Mouse (Mus musculus): Measurements from ENCODE around the gene Heatr5a. TPM values are rescaled to one million over a fixed set of nuclear protein-coding genes. Genes with fewer than 3 reads are reported as not detected.

The Heatr5a gene
- total RNA-seq, 2 experiments from 2014 or later: 8.6 to 8.8 TPM

GRCm38 (mm10) chr12:51856768-51857295 lies 114.3 kb downstream of the Heatr5a start:
- DNase-seq (ENCODE audit: extremely low spot score in 1 of 2, low spot score in 2 of 2): no peak
- intact Hi-C loops (cut with DNase I): no loop called here

GRCm38 (mm10) chr12:51855872-51856271 lies 115.2 kb downstream of the Heatr5a start:
- no peak for DNase-seq (ENCODE audit: extremely low spot score in 1 of 2, low spot score in 2 of 2)
- intact Hi-C loops (cut with DNase I): no loop called here

DNA sequence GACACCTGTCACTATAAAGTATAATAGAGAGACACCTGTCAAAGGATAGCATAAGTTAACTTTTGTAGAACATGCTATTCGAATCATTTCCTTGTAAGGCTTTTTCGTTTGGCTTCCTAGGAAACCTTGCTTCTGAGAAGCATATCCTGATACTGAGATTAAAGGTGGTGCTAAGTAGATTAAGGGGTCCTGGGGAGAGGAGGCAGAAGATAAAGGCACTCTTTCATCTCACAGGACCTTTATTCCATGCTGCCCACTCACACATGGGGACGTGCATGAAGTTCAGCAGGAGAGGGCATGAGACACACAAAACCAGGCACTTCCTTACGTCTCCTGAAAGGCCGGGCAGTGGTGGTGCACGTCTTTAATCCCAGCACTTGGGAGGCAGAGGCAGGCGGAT lies 115.7 kb downstream of the Heatr5a start:
- DNase-seq (ENCODE audit: extremely low spot score in 1 of 2, low spot score in 2 of 2): no peak
- intact Hi-C loops (cut with DNase I): no loop called here

GRCm38 (mm10) chr12:51851617-51852016 lies 119.5 kb downstream of the Heatr5a start:
- intact Hi-C loops (cut with DNase I): no loop called here
- DNase-seq (ENCODE audit: extremely low spot score in 1 of 2, low spot score in 2 of 2): no peak

DNA sequence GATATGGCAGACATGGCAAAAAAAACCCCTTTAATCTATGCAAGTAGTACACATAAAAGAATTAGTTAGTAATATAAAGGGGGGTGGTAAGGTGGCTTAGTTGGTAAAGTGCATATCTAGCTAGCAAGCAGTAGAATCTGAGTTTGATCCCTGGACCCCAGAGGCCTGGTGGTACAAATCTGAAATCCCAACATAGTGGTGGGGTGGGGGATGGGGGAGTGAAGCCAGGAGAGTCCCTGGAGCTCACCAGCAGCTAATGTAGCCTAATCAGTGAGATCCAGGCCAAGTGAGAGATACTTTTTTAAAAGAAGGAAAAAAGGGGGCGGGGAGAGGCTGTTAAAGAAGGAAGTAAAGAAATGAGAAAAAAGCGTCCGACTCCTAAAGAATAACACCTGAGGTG lies 120.0 kb downstream of the Heatr5a start:
- intact Hi-C loops (cut with DNase I): no loop called here
- DNase-seq (ENCODE audit: extremely low spot score in 1 of 2, low spot score in 2 of 2): no peak

GRCm38 (mm10) chr12:51850339-51850738 lies 120.8 kb downstream of the Heatr5a start:
- DNase-seq (ENCODE audit: extremely low spot score in 1 of 2, low spot score in 2 of 2): no peak
- intact Hi-C loops (cut with DNase I): no loop called here

GRCm38 (mm10) chr12:51849902-51850301 lies 121.2 kb downstream of the Heatr5a start:
- intact Hi-C loops (cut with DNase I): no loop called here
- no peak for DNase-seq (ENCODE audit: extremely low spot score in 1 of 2, low spot score in 2 of 2)

DNA sequence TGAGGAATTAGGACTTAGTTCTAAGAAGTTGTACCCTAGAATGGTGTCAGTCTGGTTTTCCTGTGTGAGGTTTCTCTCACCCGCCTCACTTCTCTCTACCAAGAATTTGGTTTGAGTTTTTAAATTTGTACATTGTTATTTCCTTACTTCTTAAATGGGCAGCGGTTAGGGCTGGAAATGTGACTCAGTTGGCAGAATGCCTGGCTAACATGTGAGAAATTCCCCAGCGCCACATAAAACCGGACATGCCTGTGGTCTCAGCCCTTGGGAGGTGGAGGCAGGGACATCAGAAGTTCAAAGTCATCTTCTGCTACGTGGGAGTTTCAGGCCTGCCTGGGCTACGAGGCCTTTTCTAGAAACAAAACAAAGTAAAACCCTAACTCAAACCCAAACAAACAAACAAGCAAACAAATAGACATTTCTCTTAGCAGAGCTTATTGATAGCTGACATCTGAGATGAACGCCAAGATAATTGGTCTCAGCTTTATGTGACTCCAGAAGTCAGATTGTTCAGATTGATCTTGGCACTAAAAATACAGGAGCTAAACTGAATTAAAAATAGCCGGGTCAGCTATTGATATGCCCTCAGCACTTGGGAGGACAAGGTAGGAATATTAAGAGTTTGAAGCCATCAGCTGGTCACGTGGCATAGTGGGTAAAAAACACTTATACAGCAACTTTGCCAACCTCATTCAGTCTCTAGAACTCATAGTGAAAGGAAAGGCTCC lies 123.0 kb downstream of the Heatr5a start:
- intact Hi-C loops (cut with DNase I): no loop called here
- DNase-seq (ENCODE audit: extremely low spot score in 1 of 2, low spot score in 2 of 2): peak in 1 of 2 experiments; percentile 73

DNA sequence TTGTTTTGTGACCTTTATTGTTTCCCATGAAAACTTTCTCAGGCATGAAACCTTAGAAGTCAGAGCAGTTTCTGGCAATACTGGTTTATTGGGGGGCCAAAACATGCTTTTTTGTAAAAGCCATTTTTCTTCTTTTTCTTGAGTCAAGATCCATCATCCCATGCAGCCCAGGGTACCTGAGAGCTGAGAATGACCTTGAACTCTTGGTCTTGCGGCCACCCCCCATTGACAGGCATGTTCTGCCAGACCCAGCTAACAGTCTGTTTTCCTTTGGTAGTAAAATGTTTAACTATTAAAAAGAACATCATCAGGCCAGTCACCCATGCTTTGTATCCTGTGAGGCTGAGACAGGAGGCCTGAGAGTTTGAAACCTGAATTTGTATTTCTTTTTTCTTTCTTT lies 125.9 kb downstream of the Heatr5a start:
- intact Hi-C loops (cut with DNase I): no loop called here

GRCm38 (mm10) chr12:51844771-51845256 lies 126.3 kb downstream of the Heatr5a start:
- intact Hi-C loops (cut with DNase I): no loop called here

More for the DNA sequence above, 125.9 kb downstream of the Heatr5a start:
- DNase-seq (ENCODE audit: extremely low spot score in 1 of 2, low spot score in 2 of 2): no peak

DNA sequence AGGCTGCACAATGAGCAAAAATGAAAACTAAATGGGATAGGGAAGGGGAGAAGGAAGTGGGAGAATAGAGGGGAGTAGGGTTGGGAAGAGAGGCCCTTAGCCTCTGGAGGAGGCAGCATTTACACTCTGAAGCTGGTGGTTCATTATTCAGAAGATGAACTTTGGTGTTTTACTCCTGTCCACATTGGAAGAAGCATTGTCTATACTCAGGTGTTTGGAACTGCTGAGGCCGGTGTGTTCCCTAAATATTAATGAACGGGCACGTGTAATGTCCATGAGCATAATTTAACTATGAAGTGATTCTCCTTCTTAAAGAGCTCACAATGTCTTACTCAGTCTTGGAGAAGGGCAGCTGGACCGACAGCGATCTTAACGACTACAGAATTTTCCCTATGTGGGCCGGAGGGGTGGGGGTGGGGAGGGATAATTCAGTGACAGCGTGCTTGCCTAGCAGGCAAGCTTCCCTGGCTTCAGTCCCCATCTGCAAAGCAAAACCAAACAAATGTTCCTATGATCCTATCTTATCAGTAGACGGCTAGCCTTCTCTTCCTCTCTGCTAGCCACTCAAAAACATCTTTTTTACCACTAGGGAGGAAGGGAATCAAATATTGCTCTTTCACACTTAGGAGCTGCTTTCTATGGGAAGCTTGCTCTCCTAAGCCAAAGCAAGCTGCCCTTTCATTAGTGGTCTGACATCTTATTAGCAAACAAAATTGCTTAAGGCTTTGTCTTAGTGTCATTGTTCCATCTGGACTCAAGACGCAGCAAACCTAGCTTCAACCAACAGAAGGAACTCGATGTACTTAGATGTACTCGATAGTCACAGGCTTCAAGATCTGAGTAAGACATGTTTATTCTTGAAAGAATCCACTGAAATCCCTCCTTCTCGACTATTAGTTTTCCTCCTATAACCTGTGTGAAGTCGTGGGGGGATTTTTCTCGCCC lies 127.3 kb downstream of the Heatr5a start:
- intact Hi-C loops (cut with DNase I): no loop called here
- DNase-seq (ENCODE audit: extremely low spot score in 1 of 2, low spot score in 2 of 2): no peak

More at GRCm38 (mm10) chr12:51844771-51845256, 126.3 kb downstream of the Heatr5a start:
- peak; percentile 84 to 91 for DNase-seq (ENCODE audit: extremely low spot score in 1 of 2, low spot score in 2 of 2)

DNA sequence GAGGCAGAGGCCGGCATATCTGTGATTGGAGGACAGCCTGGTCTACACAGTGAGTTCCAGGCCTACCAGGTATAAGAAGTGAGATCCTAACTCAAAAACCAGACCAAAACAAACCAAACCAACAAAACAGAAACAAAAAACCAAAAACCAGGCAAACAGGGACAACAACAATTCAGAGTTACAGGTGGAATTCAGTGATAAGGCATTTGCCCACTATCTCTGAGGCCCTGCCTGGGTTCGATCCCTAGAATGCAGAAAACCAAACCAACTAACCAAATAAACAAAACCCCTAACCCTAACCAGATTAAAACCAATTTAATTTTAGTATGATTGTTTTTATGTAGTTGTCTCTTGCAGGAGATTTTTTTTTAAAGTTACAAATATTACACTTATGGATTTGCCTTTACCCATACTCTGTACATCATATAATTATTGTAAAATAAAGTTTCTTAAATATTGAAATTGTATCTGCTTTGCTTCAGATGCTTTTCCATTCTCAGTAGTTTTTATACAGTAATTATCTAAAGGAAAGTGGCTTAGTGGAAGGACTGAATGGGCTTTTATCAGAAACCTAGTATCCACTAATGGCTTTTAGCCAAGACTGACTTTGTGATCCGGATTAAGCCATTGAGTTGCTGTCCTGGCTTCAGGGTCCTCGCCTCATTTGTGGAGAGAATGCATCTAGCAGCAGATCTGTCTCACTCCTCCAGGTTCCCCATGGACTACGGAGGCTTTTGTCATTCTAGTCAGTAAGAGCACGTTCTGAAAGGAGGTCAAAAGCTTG lies 128.8 kb downstream of the Heatr5a start:
- intact Hi-C loops (cut with DNase I): no loop called here
- DNase-seq (ENCODE audit: extremely low spot score in 1 of 2, low spot score in 2 of 2): no peak

GRCm38 (mm10) chr12:51839856-51840255 lies 131.3 kb downstream of the Heatr5a start:
- intact Hi-C loops (cut with DNase I): no loop called here
- no peak for DNase-seq (ENCODE audit: extremely low spot score in 1 of 2, low spot score in 2 of 2)

GRCm38 (mm10) chr12:51835219-51835618 lies 135.9 kb downstream of the Heatr5a start:
- intact Hi-C loops (cut with DNase I): no loop called here
- DNase-seq (ENCODE audit: extremely low spot score in 1 of 2, low spot score in 2 of 2): no peak

GRCm38 (mm10) chr12:51831931-51832330 lies 139.2 kb downstream of the Heatr5a start:
- no peak for DNase-seq (ENCODE audit: extremely low spot score in 1 of 2, low spot score in 2 of 2)
- intact Hi-C loops (cut with DNase I): no loop called here

- intact Hi-C loops (cut with DNase I): no loop called here
- DNase-seq (ENCODE audit: extremely low spot score in 1 of 2, low spot score in 2 of 2): no peak
Measured at GRCm38 (mm10) chr12:51831296-51831695, 139.8 kb downstream of the Heatr5a start.

DNA sequence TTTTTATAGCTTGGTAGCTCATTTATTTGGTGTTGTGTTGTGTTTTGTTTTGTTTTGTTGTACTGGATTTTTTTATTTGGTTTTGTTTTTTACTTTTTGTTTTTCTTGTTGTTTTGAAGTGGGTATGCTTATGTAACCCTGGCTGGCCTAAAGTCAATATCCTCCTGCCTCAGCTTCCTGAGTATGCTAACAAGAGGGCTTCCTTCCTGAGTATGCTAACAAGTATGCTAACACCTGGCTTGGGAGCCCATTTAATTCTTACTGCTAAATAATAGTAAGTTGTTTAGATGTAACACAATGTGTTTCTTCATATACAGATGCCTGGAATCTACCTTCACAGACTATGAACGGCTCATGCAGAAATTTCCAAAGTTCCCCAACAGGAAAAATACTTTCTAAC lies 140.4 kb downstream of the Heatr5a start:
- DNase-seq (ENCODE audit: extremely low spot score in 1 of 2, low spot score in 2 of 2): no peak
- intact Hi-C loops (cut with DNase I): no loop called here

- DNase-seq (ENCODE audit: extremely low spot score in 1 of 2, low spot score in 2 of 2): no peak
- intact Hi-C loops (cut with DNase I): no loop called here
Measured at GRCm38 (mm10) chr12:51830077-51830402, 141.1 kb downstream of the Heatr5a start.

All from left cerebral cortex, postnatal 10 days (tissue).